ENCODE assay signal across 16 mouse cellular contexts in genomic region chr9:66374495-66375478, GRCm38 (mm10). TPM values are rescaled to one million over a fixed set of nuclear protein-coding genes. Genes with fewer than 3 reads are reported as not detected.
DNase-seq lines count a peak whose midpoint lies in the region; ATAC-seq and TF ChIP-seq lines count a peak whose summit lies in the region.
"Had no signal": no experiment of that assay in that cellular context is flagged by ENCODE, and none has a peak within 500 bp of the region (broad histone marks: within the 10 kb centered on the region; RNA-seq: fewer than 3 reads in every experiment).

No protein-coding gene starts in this region.

- ATAC-seq in CD4-positive, CD25-positive, alpha-beta regulatory T cell, adult 4 months, result peak; percentile 60
- ATAC-seq: forebrain, embryonic 14.5 days had no signal

- no peaks in the 10 kb centered on the region for H3K27me3 ChIP-seq in myocyte (ENCODE audit: control insufficient read depth, insufficient read depth, insufficient read length)
- H3K27me3 ChIP-seq: hindbrain, embryonic 13.5 days; limb, embryonic 12.5 days; midbrain, embryonic 12.5 days had no signal

- intact Hi-C loops in gastrocnemius, postnatal 36 days (cut with DNase I), result no loop called here

- peaks cover 61% of the 10 kb centered on the region for H3K79me2 ChIP-seq in myocyte (ENCODE audit: control insufficient read depth, insufficient read depth)

- no peak overlapping the region for H3ac ChIP-seq in myocyte (ENCODE audit: control insufficient read depth, insufficient read length)

- no peak for TF ChIP-seq POLR2A in myocyte (IDR thresholded peaks at IDR 0.05; ENCODE audit: insufficient read length, low read depth)

- H3K4me2 ChIP-seq in myocyte (ENCODE audit: low read depth), result peak overlapping the region; percentile 13
- H3K4me2 ChIP-seq: hindbrain, embryonic 13.5 days; limb, embryonic 12.5 days; lung, embryonic 14.5 days; midbrain, embryonic 12.5 days had no signal

- H3K4me3 ChIP-seq in myocyte, result no peak overlapping the region
- H3K4me3 ChIP-seq: hindbrain, embryonic 13.5 days; limb, embryonic 12.5 days; midbrain, embryonic 12.5 days had no signal

- H3K36me3 ChIP-seq in myocyte (ENCODE audit: control insufficient read depth, insufficient read depth), result peaks cover 36% of the 10 kb centered on the region

- peak; percentile 48 for DNase-seq in A20 (ENCODE audit: low read depth, low spot score)
- peak; percentile 28 for DNase-seq in gonadal fat pad, adult 2 months (ENCODE audit: low read depth)
- DNase-seq in layer of hippocampus, postnatal 25 days (ENCODE audit: extremely low spot score in 1 of 2, low spot score in 1 of 2), result no peak
- no peak for DNase-seq in gastrocnemius, postnatal 36 days
- no peak for DNase-seq in cerebellum, postnatal 36 days
- DNase-seq: adrenal gland, adult 2 months; cerebellum, adult 9-11 months; heart, adult 18-20 months; kidney, adult 8-10 months; lung, embryonic 14.5 days had no signal

TF ChIP-seq in myocyte, 11 proteins besides CTCF, POLR2A, EP300 and RAD21:
- peak; percentile 86 for TF ChIP-seq CEBPB (IDR thresholded peaks at IDR 0.05; ENCODE audit: insufficient read depth, poor library complexity, severe bottlenecking)
- no peak for TF ChIP-seq E2F4 (IDR thresholded peaks at IDR 0.05; ENCODE audit: insufficient read depth)

RNA-seq across cellular contexts. Expression of gene Herc1, which starts 24.5 kb away (rescaled TPM):
- 10 to 100 TPM; 40.2 to 45.8 TPM for polyA plus RNA-seq in CD4-positive, CD25-positive, alpha-beta regulatory T cell, adult 4 months (2017; shearing (Covaris generic))
- polyA plus RNA-seq in gonadal fat pad, adult 2 months (2012; rRNA removed), result 12.4 and 13.8 TPM in 2 replicates
- 9.9 TPM for polyA plus RNA-seq in myocyte (2012; fragmentation: generic; extraction: Trizol)
- 100 to 1,000 TPM in 1 of 2 experiments, 10 to 100 TPM in 1; 95.4 to 121 TPM for total RNA-seq in layer of hippocampus, postnatal 25 days (2021)
- 10 to 100 TPM; 27.7 to 32.1 TPM for total RNA-seq in gastrocnemius, postnatal 36 days (2021)

Comparison
In these comparisons a context has a peak if more than half of its experiments do, and no peak if none do; other contexts are left out.
1. DNase-seq: peak in A20 (single experiment) and gonadal fat pad, adult 2 months (single experiment); none in layer of hippocampus, postnatal 25 days (0 of 2), gastrocnemius, postnatal 36 days (0 of 2) and cerebellum, postnatal 36 days (0 of 2).